Comparison of ENCODE assay signal across 25 mouse cellular contexts in genomic region chr5:43468937-43469336, GRCm38 (mm10). TPM values are rescaled to one million over a fixed set of nuclear protein-coding genes. Genes with fewer than 3 reads are reported as not detected.
"Had no signal": no experiment of that assay in that cellular context is flagged by ENCODE, and none has a peak within 500 bp of the region (broad histone marks: within the 10 kb centered on the region; RNA-seq: fewer than 3 reads in every experiment).

No protein-coding gene starts in this region.

- H3K27ac ChIP-seq: layer of hippocampus, adult 2 months; limb, embryonic 10.5 days; limb, embryonic 13.5 days; liver, embryonic 12.5 days; liver, embryonic 15.5 days; lung, embryonic 15.5 days; midbrain, embryonic 10.5 days; midbrain, embryonic 13.5 days; neural tube, embryonic 13.5 days; stomach, embryonic 15.5 days had no signal

- H3K36me3 ChIP-seq: limb, embryonic 10.5 days; limb, embryonic 13.5 days; liver, embryonic 12.5 days; liver, embryonic 15.5 days; lung, embryonic 15.5 days; midbrain, embryonic 10.5 days; midbrain, embryonic 13.5 days; neural tube, embryonic 13.5 days; stomach, embryonic 15.5 days had no signal

- H3K9me3 ChIP-seq: limb, embryonic 10.5 days; limb, embryonic 13.5 days; liver, embryonic 12.5 days; liver, embryonic 15.5 days; lung, embryonic 15.5 days; megakaryocyte, embryonic 14.5 days; midbrain, embryonic 10.5 days; midbrain, embryonic 13.5 days; neural tube, embryonic 13.5 days; stomach, embryonic 15.5 days had no signal

- H3K4me3 ChIP-seq: layer of hippocampus, adult 2 months; limb, embryonic 10.5 days; limb, embryonic 13.5 days; liver, embryonic 12.5 days; liver, embryonic 15.5 days; lung, embryonic 15.5 days; megakaryocyte, embryonic 14.5 days; midbrain, embryonic 10.5 days; midbrain, embryonic 13.5 days; myocyte; neural tube, embryonic 13.5 days; stomach, embryonic 15.5 days had no signal

- H3K27me3 ChIP-seq: limb, embryonic 13.5 days; liver, embryonic 12.5 days; liver, embryonic 15.5 days; lung, embryonic 15.5 days; megakaryocyte, embryonic 14.5 days; midbrain, embryonic 13.5 days; neural tube, embryonic 13.5 days; stomach, embryonic 15.5 days had no signal

- H3K9ac ChIP-seq: limb, embryonic 13.5 days; liver, embryonic 12.5 days; liver, embryonic 15.5 days; lung, embryonic 15.5 days; midbrain, embryonic 13.5 days; neural tube, embryonic 13.5 days; stomach, embryonic 15.5 days had no signal

- ATAC-seq: intestine, postnatal 0 days; liver, embryonic 12.5 days; midbrain, embryonic 13.5 days; midbrain, embryonic 16.5 days had no signal

- DNase-seq: layer of hippocampus, adult 9-11 months; liver; lung, adult 18-20 months; lung, postnatal 10 days; lung, postnatal 36 days; retina, postnatal 1 day; right cerebral cortex, postnatal 25 days; spleen, adult 18-20 months; thymus, postnatal 25 days had no signal

- H3K4me2 ChIP-seq: limb, embryonic 13.5 days; liver, embryonic 12.5 days; liver, embryonic 15.5 days; lung, embryonic 15.5 days; midbrain, embryonic 13.5 days; neural tube, embryonic 13.5 days; stomach, embryonic 15.5 days had no signal

- H3K4me1 ChIP-seq: limb, embryonic 13.5 days; liver, embryonic 12.5 days; liver, embryonic 15.5 days; megakaryocyte, embryonic 14.5 days; midbrain, embryonic 10.5 days; midbrain, embryonic 13.5 days; neural tube, embryonic 13.5 days; stomach, embryonic 15.5 days had no signal

RNA-seq across cellular contexts. Expression of gene C1qtnf7, which starts 46.4 kb away (rescaled TPM):
- total RNA-seq: monocyte, adult 5-6 weeks; neutrophil, adult 5-6 weeks had no signal
- polyA plus RNA-seq: myocyte had no signal
